Mouse (Mus musculus) ES-CJ7 (cell line): ENCODE results near the gene Rpl18.

Source experiments
- DNase-seq: peaks from one replicate; pipeline ENCODE4 v3.0.0; 2011; ENCODE audit warnings: low read depth, low spot score

Rpl18 gene

DNA sequence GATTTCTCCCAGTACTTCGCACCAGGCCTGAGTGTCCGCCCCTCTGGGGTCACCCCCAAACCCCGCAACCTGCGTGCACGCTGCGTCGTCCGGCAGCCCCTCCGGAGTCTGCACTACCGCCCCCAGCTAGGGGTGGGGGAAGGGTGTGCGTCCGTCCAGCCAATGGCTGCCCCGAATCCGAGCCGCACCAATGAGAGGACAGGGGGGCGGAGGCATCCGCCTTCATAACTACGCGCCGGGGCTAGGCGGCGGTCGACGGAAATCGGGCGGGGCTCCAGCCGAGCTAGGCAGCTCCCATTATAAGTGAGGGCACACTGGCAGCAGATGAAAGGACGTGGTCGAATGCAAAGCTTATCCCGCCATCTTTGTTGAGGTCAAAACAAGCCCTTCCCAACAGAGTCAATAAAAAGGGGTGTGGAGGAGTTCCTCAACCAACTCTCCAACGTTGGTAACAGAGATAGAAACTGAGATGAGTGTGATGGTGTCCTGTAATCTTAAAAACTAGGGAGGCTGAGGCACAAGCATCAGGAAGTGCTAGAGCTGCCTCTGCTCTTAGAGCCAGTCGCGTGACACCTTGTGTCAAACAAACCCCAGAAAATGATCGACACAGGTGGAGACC is at the start of gene Rpl18:
Gene Rpl18, plus strand, starts transcription at position 368 of the 619 bp plus-strand sequence.
- DNase-seq, result peak; percentile 98

DNA sequence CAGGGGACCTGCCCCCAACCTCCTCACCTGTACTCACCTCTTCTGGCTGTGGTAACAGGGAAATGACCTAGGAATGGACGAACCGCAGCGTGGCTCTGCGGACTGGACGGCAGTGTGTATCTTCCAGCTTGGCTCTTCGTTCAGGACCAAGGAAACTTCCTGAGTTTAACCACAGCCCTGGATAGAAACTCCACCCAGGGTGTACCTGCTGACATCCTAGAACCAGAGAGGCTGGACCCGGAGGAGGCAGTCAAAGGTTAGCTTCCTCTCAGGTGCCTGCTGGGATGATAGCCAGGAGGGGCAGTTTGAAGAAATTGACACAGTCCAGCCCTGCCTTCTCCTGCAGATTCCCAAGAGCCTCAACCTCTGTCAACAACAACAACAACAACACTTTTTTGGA is 49.1 kb upstream of the Rpl18 start, which contains the start of gene Fut2:
Gene Fut2, minus strand, starts transcription at position 234 of the 400 bp plus-strand sequence.
- no peak for DNase-seq

DNA sequence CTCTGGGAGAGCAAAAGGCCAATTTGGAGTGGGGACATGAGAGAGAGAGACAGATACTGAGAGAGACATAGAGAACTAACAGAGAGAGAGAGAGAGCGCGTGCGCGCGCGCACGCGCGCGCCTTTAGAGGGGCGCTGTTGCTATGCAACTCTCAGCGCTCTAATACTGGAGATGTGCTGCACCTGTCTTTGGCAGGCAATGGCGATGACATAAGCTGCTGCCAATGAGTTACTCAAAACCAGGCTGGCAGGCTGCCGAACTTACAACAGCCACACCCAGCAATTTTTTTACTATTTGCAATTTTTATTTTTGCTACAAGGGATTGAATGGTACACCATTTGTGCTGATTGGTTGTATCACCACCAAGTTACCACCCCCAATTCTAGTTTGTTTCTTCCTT is 47.5 kb upstream of the Rpl18 start:
- DNase-seq, result no peak

DNA sequence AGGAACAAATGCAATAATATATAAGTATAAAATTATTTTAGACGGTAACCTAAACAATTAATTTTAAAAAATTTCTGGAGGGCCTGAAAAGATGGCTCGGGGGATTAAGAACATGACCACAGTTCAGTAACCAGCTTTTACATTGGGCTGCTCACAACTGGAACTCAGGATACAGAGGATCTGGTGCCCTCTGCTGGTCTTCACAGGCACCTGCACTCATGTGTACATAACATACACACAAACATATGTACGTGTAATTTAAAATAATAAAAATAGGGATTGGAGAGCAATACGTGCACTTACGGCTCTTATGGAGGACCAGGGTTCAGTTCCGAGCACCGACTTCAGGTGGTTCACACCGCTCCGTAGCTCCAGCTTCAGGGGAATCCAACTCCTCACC is 46.3 kb upstream of the Rpl18 start:
- peak; percentile 61 for DNase-seq

- no peak for DNase-seq
Measured at GRCm38 (mm10) chr7:45677627-45678295, 37.5 kb upstream of the Rpl18 start.

DNA sequence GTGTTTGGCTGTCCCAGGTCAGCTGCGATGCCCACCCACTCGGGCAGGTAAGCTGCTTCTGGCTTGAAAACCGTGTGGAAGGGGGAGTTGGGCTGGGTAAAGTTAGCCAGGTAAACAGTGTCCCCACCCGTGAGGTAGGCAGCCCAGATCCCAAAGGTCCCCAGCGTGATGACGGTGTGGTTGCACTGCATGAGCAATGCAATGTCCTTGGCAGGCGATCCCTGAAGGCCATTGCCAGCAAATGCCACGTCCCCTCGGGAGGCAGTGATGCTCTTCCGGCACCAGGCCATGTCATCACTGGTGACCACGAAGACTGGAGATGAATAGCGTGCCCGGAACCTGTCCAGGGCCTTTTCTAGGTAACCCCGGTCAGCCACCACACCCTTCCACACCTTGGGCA is 36.7 kb upstream of the Rpl18 start:
- DNase-seq, result no peak

DNA sequence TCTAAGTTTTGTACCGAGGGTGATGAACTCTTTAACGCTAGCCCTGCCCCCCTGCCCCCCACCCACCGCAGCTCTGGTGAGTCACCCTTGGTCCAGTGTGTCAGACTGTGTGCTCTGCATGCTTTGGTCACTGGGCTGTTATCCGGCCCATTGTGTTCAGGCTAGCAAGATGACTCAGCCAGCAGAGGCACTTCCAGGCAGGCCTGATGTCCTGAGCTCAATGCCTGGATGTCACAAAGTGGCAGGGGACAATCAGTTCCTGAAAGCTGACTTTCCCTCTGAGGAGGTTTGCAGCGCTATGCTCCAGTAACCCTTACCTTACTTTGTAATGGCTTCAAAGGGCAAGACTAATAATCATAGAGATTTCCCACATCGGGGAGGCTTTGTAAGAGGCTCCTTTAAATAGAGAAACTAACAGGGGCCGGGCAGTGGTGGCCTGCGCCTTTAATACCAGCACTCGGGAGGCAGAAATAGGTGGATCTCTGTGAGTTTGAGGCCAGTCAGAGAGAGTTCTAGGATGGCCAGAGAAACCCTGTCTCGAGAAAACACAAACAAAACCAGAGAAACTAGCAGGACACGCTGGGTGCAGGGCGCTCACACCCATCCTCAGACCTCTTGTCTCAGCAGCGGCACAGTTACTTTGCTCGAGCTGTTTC is 35.2 kb upstream of the Rpl18 start:
- DNase-seq, result no peak

- no peak for DNase-seq
Measured at GRCm38 (mm10) chr7:45681046-45681736, 34.1 kb upstream of the Rpl18 start.

- DNase-seq, result peak; percentile 92
Measured at GRCm38 (mm10) chr7:45682144-45683126, 32.8 kb upstream of the Rpl18 start.

- no peak for DNase-seq
Measured at GRCm38 (mm10) chr7:45683396-45684050, 31.7 kb upstream of the Rpl18 start, which contains the start of gene Ntn5. Gene Ntn5 (plus strand): TSS chr7:45684022.

GRCm38 (mm10) chr7:45685811-45686210 is 29.4 kb upstream of the Rpl18 start:
- DNase-seq, result no peak

GRCm38 (mm10) chr7:45686841-45687240 is 28.4 kb upstream of the Rpl18 start:
- no peak for DNase-seq

DNA sequence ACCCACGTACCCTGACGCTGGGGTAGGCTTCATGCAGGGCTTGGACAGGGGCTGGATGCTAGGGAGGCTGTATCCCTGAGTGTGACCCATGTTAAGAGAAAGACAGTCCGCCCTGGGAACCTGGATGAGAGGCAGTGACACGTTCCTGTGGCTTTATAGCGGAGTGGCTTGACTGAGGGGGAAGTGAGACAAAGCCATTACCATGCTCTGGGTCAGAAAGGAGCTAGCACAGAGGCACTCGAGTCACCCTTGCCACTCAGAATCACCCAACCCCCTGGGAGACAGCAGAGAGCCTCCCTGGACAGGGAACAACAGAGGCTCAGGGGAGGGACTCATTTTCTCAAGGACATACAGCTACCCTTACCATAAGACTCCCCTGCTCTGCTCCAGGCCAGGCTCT is 26.2 kb upstream of the Rpl18 start:
- DNase-seq, result no peak

DNA sequence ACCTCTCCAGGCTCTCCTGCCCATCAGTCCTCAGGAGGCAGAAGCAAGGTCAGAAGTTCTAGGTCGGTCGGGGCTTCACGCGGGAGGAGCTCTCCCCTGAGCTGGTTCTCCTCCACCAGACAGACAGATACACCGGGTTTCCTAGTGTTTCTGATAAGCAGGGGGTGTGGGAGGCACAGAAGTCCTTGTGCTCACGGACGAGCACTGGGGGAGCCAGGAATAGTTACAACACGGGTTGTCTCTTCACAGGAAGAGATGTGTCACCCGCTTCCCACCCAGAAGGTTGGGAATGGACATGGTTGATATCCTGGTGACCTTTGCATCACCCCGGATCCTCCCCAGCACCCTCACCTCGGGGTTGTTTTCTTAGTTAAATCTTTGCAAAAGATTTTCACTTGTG is 25.5 kb upstream of the Rpl18 start:
- DNase-seq, result no peak

DNA sequence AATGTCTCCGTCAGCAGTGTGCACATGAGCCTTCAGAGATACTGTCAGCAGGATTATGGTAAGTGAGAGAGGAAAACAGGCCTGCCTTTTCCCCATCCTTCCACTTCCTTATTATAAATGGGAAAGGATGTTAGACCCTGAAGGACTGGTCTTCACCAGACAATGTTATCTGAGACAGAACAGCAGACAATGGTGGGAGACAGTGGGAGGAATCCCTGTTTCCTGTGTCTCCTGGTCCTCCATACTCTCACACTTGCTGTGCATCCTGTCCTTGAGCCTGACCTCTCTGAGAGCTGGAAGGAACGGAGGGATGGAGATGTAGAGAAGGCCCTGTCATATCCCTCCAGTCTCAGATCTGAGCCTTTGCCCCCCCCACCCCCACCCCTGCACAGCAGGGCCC is 22.9 kb upstream of the Rpl18 start:
- DNase-seq, result no peak

DNA sequence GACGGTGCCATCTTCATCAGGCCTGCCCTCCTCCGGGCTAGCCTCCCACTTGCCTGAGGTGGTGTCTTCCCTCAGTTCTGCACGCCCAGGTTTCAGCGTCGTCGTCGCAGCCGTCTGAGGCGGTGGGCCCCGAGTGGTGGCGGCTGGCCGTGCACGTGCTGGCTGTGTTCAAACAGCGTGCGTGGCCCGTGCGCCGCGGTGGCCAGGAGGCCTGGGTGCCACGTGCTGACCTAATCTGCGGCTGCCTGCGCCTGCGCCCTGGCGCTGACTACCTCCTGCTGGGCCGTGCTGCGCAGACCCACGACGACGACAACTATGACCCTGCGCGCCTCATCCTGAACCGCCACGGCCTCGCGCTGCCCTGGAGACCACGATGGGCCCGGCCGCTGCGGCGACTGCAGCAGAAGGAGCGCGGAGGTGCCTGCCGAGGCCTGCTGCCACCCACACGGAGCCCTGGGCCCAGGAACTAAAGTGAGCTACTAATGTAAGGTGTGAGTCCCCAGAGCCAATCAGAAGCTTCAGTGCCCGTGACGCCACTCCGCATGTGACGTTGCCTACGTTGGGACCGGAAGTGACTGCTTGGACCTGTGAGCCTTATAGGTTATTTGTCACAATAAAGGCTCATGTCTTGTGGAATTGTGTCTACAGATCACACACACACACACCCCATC is 21.2 kb upstream of the Rpl18 start, which contains the start of gene Sec1:
Gene Sec1, minus strand, starts transcription at position 482 of the 671 bp plus-strand sequence.
- peak; percentile 73 for DNase-seq

DNA sequence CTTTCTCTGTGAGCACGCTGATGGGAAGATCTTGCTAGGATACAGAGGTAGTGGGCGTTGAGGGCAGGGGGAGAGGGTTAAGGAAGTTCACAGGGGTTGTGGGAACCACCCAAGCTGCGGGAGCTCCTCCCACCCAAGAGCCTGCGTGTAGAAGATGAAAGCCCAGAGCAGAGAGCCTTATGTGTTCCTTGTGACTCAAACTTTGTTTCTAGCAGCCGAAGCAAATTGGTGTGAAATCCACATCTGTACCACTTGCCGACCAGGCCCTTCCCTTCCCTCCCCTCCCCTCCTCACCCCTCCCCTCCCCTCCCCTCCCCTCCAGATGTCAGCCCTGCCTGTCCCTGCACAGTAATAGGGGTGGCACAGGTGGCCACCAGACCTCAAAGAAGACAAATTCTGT is 20.2 kb upstream of the Rpl18 start:
- no peak for DNase-seq

DNA sequence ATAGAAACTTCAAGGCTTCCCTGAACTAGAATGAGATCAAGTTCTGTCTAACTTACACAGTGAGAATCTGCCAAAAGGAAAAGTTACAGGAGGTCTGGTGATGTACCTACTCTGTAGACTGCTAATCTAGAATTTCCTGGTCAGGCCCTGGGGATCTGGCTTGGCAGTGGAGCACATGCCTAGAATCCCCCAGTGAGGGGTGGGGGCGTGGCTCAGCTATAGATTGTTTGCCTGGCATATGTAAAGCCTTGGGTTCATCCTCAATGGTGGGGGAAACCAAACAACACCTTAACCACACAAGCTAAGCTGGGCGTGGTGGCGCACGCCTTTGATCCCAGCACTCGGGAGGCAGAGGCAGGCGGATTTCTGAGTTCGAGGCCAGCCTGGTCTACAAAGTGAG is 17.4 kb upstream of the Rpl18 start:
- no peak for DNase-seq

- DNase-seq, result no peak
Measured at GRCm38 (mm10) chr7:45699523-45700141, 15.6 kb upstream of the Rpl18 start, which contains the start of gene Car11. Gene Car11 (plus strand): TSS chr7:45699843.
